Mouse (Mus musculus) neural tube, embryonic 13.5 days (tissue): ENCODE data around the gene Kpna4. TPM values are rescaled to one million over a fixed set of nuclear protein-coding genes. Genes with fewer than 3 reads are reported as not detected.

Experiments
- ATAC-seq: fragments of 200-750 bp; cut with Nextera tagmentation; 2 replicates; pipeline ENCODE4 v1.8.0; 2017; ENCODE audit warnings: low read depth, mild to moderate bottlenecking, moderate TSS enrichment, moderate library complexity
- H3K27ac ChIP-seq: fragments of 300-500 bp; sonication (generic); replicated peaks from 2 replicates; pipeline ENCODE4 v1.5.1; 2015; ENCODE audit warnings: moderate library complexity, mild to moderate bottlenecking, inconsistent platforms
- H3K27me3 ChIP-seq: fragments of 300-500 bp; sonication (generic); 2 replicates; pipeline ENCODE4 v1.6.1; 2015; ENCODE audit warnings: mild to moderate bottlenecking, inconsistent platforms
- H3K36me3 ChIP-seq: fragments of 300-500 bp; sonication (generic); 2 replicates; pipeline ENCODE4 v1.6.1; 2015; ENCODE audit warnings: mild to moderate bottlenecking, inconsistent platforms
- H3K4me1 ChIP-seq: fragments of 300-500 bp; sonication (generic); replicated peaks from 2 replicates; pipeline ENCODE4 v1.6.1; 2015; ENCODE audit warnings: inconsistent platforms
- H3K4me2 ChIP-seq: fragments of 300-500 bp; sonication (generic); 2 replicates; pipeline ENCODE4 v1.6.1; 2015; ENCODE audit warnings: inconsistent platforms, mild to moderate bottlenecking, moderate library complexity
- H3K4me3 ChIP-seq: fragments of 300-500 bp; sonication (generic); 2 replicates; pipeline ENCODE4 v1.5.1; 2015; ENCODE audit warnings: mild to moderate bottlenecking, inconsistent platforms
- H3K9ac ChIP-seq: fragments of 300-500 bp; sonication (generic); 2 replicates; pipeline ENCODE4 v1.6.1; 2015; ENCODE audit warnings: moderate library complexity, mild to moderate bottlenecking, inconsistent platforms
- H3K9me3 ChIP-seq: fragments of 300-500 bp; sonication (generic); 2 replicates; pipeline ENCODE4 v1.6.1; 2016; ENCODE audit warnings: inconsistent platforms
- WGBS: fragments of 180-500 bp; shearing (Covaris S2); methylation state at CpG from one replicate; pipeline ENCODE4 v1.1.7; 2015; 5-methylcytosine and 5-hydroxymethylcytosine counted together
- polyA plus RNA-seq: library from polyadenylated mRNA; unstranded; fragments of >200 nt; fragmentation: Nextera tagmentation; extraction: Ambion mirVana; gene quantifications from 2 replicates; pipeline ENCODE4 v1.2.1, GENCODE M21; 2015

Gene Kpna4
- polyA plus RNA-seq, 1 experiment from 2014 or later, result 31.8 TPM

DNA sequence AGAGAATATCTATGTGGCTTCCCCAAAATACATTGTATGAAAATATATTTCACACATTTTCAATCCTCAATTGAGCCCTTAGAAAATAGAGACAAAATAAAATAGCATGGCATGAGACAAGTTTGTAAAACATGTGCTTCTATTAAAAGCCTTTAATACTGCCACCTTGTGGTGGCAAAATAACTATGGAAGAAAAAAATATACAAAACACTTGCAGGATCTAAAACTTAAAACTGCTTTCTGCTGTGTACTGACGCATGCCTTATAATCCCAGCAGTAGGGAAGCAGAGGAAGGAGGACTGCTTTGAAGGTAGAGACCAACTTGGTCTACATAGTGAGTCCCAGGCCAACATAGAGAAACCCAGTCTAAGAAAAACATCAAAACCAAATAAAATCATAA, 62.9 kb downstream of the Kpna4 start:
- no peak for ATAC-seq
- Histone ChIP-seq H3K27ac (no peak overlapping the region), H3K9ac (no peak overlapping the region), H3K4me3 (no peak overlapping the region), H3K4me1 (no peaks in the 10 kb centered on the region), H3K27me3 (no peaks in the 10 kb centered on the region), H3K9me3 (no peaks in the 10 kb centered on the region), H3K36me3 (no peaks in the 10 kb centered on the region), H3K4me2 (no peak overlapping the region)
- WGBS, result 50% methylated on average over 1 of the region's 1 CpGs

GRCm38 (mm10) chr3:69062764-69063163, 64.1 kb downstream of the Kpna4 start:
- no peak overlapping the region for H3K9ac ChIP-seq
- no peaks in the 10 kb centered on the region for H3K36me3 ChIP-seq
- no peak overlapping the region for H3K27ac ChIP-seq
- no peaks in the 10 kb centered on the region for H3K9me3 ChIP-seq
- H3K4me2 ChIP-seq, result no peak overlapping the region
- 95% methylated on average over 1 of the region's 1 CpGs for WGBS
- no peak overlapping the region for H3K4me3 ChIP-seq
- ATAC-seq, result no peak
- no peaks in the 10 kb centered on the region for H3K4me1 ChIP-seq
- H3K27me3 ChIP-seq, result no peaks in the 10 kb centered on the region

GRCm38 (mm10) chr3:69060672-69061071, 66.2 kb downstream of the Kpna4 start:
- Histone ChIP-seq H3K4me3 (no peak overlapping the region), H3K9me3 (no peaks in the 10 kb centered on the region), H3K4me2 (no peak overlapping the region), H3K27me3 (no peaks in the 10 kb centered on the region), H3K9ac (no peak overlapping the region), H3K4me1 (no peaks in the 10 kb centered on the region), H3K36me3 (no peaks in the 10 kb centered on the region), H3K27ac (no peak overlapping the region)
- ATAC-seq, result no peak
- 95% methylated on average over 4 of the region's 4 CpGs for WGBS

DNA sequence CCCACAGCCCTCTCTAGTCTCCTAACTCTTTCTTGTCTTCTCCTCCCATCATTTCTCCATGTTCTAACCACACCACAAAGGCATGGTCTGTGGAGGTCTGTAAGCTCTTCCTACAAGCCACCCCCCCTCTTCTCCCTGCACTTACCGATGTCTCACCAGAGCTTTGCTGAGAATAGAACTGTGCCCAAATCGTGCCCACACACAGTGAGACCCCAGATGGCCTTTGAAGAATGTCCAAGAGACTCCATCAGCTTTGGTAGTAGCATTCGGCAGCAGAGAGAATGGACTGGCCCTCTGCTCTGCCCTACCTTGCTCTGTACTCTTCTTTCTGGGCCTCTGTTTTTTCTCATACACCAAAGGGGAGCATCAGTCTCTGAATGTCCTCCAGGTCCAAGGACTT, 71.0 kb downstream of the Kpna4 start:
- ATAC-seq, result no peak

DNA sequence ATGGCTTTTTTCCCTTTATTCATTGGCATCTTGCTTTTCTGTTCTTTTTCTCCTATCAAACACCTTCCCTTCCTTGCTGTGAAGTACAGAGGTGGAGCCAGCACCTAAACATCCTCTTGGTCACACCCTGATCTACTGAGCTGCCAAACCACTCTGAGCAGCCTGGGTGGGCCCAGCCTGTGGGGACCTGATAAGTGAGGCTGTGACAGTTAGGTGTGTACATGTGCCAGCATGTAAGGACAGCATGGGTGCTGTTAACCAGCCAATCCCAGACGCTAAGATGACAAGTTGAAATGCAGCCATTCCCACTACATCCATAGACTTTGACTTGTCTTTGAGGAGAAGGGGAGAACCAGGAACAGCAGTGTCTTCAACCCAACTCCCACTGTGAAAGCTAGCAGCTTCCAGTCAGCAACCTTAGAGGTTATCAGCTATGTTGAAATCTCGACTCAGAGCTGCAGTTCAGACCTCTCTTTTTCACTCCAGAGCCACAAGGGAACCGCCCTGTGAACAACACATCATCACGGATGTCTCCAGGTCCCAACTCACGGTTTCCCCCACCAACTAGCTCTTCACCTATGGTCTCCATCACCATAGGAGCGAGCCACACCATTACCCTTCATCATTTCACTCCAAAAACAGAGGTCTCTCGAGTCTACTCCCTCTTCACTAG, 72.0 kb downstream of the Kpna4 start:
- Histone ChIP-seq H3K4me3 (no peak overlapping the region), H3K9ac (no peak overlapping the region), H3K9me3 (no peaks in the 10 kb centered on the region), H3K36me3 (no peaks in the 10 kb centered on the region), H3K4me1 (no peaks in the 10 kb centered on the region), H3K4me2 (no peak overlapping the region), H3K27me3 (no peaks in the 10 kb centered on the region), H3K27ac (no peak overlapping the region)
- 89% methylated on average over 7 of the region's 7 CpGs for WGBS
- ATAC-seq, result no peak

More for the DNA sequence above, 71.0 kb downstream of the Kpna4 start:
- 91% methylated on average over 3 of the region's 3 CpGs for WGBS
- Histone ChIP-seq H3K9me3 (no peaks in the 10 kb centered on the region), H3K4me1 (no peaks in the 10 kb centered on the region), H3K27me3 (no peaks in the 10 kb centered on the region), H3K27ac (no peak overlapping the region), H3K4me2 (no peak overlapping the region), H3K4me3 (no peak overlapping the region), H3K36me3 (no peaks in the 10 kb centered on the region), H3K9ac (no peak overlapping the region)

DNA sequence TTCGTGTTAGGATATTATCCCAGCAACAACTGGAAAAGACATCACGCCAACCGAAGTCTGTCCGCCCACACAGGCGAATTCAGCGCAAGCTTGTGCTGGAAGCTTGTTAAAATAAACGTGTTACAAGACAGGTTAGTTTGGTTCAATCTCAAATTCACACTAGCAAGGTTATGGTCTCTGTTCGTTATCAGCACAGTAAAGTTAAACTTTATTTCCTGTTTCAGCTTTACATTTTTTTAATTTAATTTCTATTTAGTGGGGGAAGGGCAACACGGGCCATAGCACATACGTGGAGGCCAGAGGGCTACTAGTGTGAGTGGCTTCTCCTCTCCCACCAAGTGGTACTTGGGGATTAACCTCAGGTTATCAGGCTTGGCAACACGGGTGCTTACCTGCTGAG, 75.0 kb downstream of the Kpna4 start:
- Histone ChIP-seq H3K27ac (no peak overlapping the region), H3K27me3 (no peaks in the 10 kb centered on the region), H3K36me3 (no peaks in the 10 kb centered on the region), H3K9me3 (no peaks in the 10 kb centered on the region), H3K4me3 (no peak overlapping the region), H3K4me1 (no peaks in the 10 kb centered on the region), H3K4me2 (no peak overlapping the region), H3K9ac (no peak overlapping the region)
- no peak for ATAC-seq
- 91% methylated on average over 11 of the region's 11 CpGs for WGBS

GRCm38 (mm10) chr3:69049011-69049410, 77.9 kb downstream of the Kpna4 start:
- Histone ChIP-seq H3K27ac (no peak overlapping the region), H3K4me1 (peaks cover 9% of the 10 kb centered on the region; the same call in 1 of the 2 replicates), H3K9me3 (no peaks in the 10 kb centered on the region), H3K27me3 (no peaks in the 10 kb centered on the region), H3K4me2 (no peak overlapping the region), H3K9ac (no peak overlapping the region), H3K4me3 (no peak overlapping the region), H3K36me3 (no peaks in the 10 kb centered on the region)
- 58% methylated on average over 6 of the region's 6 CpGs for WGBS
- no peak for ATAC-seq

GRCm38 (mm10) chr3:69047684-69048083, 79.2 kb downstream of the Kpna4 start:
- 80% methylated on average over 4 of the region's 4 CpGs for WGBS
- ATAC-seq, result no peak
- no peaks in the 10 kb centered on the region for H3K9me3 ChIP-seq

DNA sequence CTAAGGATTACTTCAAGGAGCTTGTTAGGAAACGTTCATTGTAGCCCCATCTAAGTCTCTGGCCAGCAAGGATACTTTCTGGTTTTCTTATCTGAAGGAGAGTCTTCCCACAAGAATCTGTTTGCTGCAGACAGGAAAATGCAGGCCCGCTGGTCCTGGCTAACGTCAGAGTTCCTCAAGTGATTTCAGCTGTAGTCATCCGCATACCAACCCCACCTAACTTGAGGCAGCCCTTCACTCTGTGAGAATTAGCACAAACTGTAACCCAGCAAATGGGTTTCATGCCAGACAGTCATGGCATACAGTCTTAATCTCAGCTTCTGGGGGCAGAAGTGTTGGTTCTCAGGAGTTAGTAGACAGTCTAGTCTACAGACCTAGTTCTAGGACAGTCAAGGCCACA, 80.4 kb downstream of the Kpna4 start:
- no peak for ATAC-seq
- no peaks in the 10 kb centered on the region for H3K9me3 ChIP-seq
- no peak overlapping the region for H3K9ac ChIP-seq
- WGBS, result 80% methylated on average over 4 of the region's 4 CpGs
- H3K36me3 ChIP-seq, result 0 out of 2 replicates have a peak, but pooled peaks cover 3% of the 10 kb centered on the region
- no peak overlapping the region for H3K4me3 ChIP-seq
- H3K27ac ChIP-seq, result no peak overlapping the region
- no peak overlapping the region for H3K4me2 ChIP-seq
- H3K27me3 ChIP-seq, result no peaks in the 10 kb centered on the region
- peaks cover 21% of the 10 kb centered on the region for H3K4me1 ChIP-seq

More at GRCm38 (mm10) chr3:69047684-69048083, 79.2 kb downstream of the Kpna4 start:
- H3K9ac ChIP-seq, result no peak overlapping the region
- peaks cover 21% of the 10 kb centered on the region for H3K4me1 ChIP-seq
- H3K4me2 ChIP-seq, result no peak overlapping the region
- H3K36me3 ChIP-seq, result no peaks in the 10 kb centered on the region
- H3K27me3 ChIP-seq, result no peaks in the 10 kb centered on the region
- H3K4me3 ChIP-seq, result no peak overlapping the region
- H3K27ac ChIP-seq, result no peak overlapping the region

- 19% methylated on average over 13 of the region's 13 CpGs for WGBS
- Histone ChIP-seq H3K27ac (no peak overlapping the region), H3K4me1 (peaks cover 25% of the 10 kb centered on the region), H3K27me3 (no peaks in the 10 kb centered on the region), H3K9me3 (no peaks in the 10 kb centered on the region), H3K4me3 (peak overlapping the region; percentile 78), H3K4me2 (peak overlapping the region; percentile 64), H3K36me3 (0 out of 2 replicates have a peak, but pooled peaks cover 3% of the 10 kb centered on the region), H3K9ac (peak overlapping the region; percentile 89)
- no peak for ATAC-seq
Observed at GRCm38 (mm10) chr3:69045750-69046149, 81.2 kb downstream of the Kpna4 start.

DNA sequence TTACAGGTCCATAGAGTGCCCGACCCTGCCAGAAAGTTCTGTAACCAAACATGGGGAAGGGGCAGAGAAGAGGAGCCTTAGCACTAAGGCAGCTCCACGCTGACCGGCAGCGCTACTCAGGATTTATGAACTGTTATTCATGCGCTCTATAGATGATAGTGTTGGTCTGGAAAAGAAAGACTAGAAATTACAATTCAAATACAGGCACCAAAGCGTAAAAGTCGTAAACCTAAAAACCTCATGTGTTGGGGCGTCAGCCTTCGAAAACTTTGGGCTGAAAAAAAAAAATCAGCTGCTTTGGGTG, 81.6 kb downstream of the Kpna4 start:
- Histone ChIP-seq H3K9ac (peak overlapping the region; percentile 89), H3K27me3 (no peaks in the 10 kb centered on the region), H3K9me3 (no peaks in the 10 kb centered on the region), H3K27ac (peak overlapping the region; percentile 94), H3K36me3 (0 out of 2 replicates have a peak, but pooled peaks cover 6% of the 10 kb centered on the region), H3K4me1 (peaks cover 25% of the 10 kb centered on the region), H3K4me2 (peak overlapping the region; percentile 64), H3K4me3 (peak overlapping the region; percentile 78)
- WGBS, result 4% methylated on average over 9 of the region's 9 CpGs
- ATAC-seq, result no peak; the same call in 1 of the 2 replicates

GRCm38 (mm10) chr3:69044645-69045399, 82.1 kb downstream of the Kpna4 start, which contains the start of gene Trim59:
Trim59 (minus strand) TSS chr3:69044755.
- WGBS, result under 1% methylated on average over 71 of the region's 80 CpGs
- Histone ChIP-seq H3K9me3 (no peaks in the 10 kb centered on the region), H3K4me2 (peak within 1 kb of the TSS; percentile 64), H3K27ac (peak within 1 kb of the TSS; percentile 94), H3K4me3 (peak within 1 kb of the TSS; percentile 78), H3K9ac (peak within 1 kb of the TSS; percentile 89), H3K4me1 (peaks cover 25% of the 10 kb centered on the region), H3K27me3 (no peaks in the 10 kb centered on the region), H3K36me3 (peaks cover 10% of the 10 kb centered on the region; the same call in 1 of the 2 replicates)
- ATAC-seq, result peak; percentile 97
